Mouse (Mus musculus) hindbrain, embryonic 13.5 days (tissue): Measurements from ENCODE around the gene Sncg. TPM values are rescaled to one million over a fixed set of nuclear protein-coding genes. Genes with fewer than 3 reads are reported as not detected.
"Not testable (repeated sequence)": the region's sequence is repeated elsewhere in the genome, so short reads cannot be mapped to it uniquely, and the experiment has no call there.

Source experiments
- ATAC-seq: fragments of 200-750 bp; cut with Nextera tagmentation; 2 replicates; pipeline ENCODE4 v1.8.0; 2017; ENCODE audit warnings: moderate TSS enrichment; ENCODE audit not compliant: low FRiP score
- H3K27ac ChIP-seq: fragments of 300-500 bp; sonication (generic); 2 replicates; pipeline ENCODE4 v1.5.1; 2015; ENCODE audit warnings: inconsistent platforms, mild to moderate bottlenecking, moderate library complexity
- H3K27me3 ChIP-seq: fragments of 300-500 bp; sonication (generic); 2 replicates; pipeline ENCODE4 v1.6.1; 2015; ENCODE audit warnings: mild to moderate bottlenecking, inconsistent platforms
- H3K36me3 ChIP-seq: fragments of 300-500 bp; sonication (generic); 2 replicates; pipeline ENCODE4 v1.6.1; 2015; ENCODE audit warnings: mild to moderate bottlenecking, inconsistent platforms
- H3K4me1 ChIP-seq: fragments of 300-500 bp; sonication (generic); replicated peaks from 2 replicates; pipeline ENCODE4 v1.6.1; 2015; ENCODE audit warnings: inconsistent platforms
- H3K4me2 ChIP-seq: fragments of 300-500 bp; sonication (generic); 2 replicates; pipeline ENCODE4 v1.6.1; 2015; ENCODE audit warnings: inconsistent platforms, mild to moderate bottlenecking, moderate library complexity
- H3K4me3 ChIP-seq: fragments of 300-500 bp; sonication (generic); 2 replicates; pipeline ENCODE4 v1.5.1; 2015; ENCODE audit warnings: mild to moderate bottlenecking, inconsistent platforms
- H3K9ac ChIP-seq: fragments of 300-500 bp; sonication (generic); 2 replicates; pipeline ENCODE4 v1.6.1; 2015; ENCODE audit warnings: mild to moderate bottlenecking, inconsistent platforms
- H3K9me3 ChIP-seq: fragments of 300-500 bp; sonication (generic); 2 replicates; pipeline ENCODE4 v1.6.1; 2016; ENCODE audit warnings: inconsistent platforms
- WGBS: fragments of 180-500 bp; shearing (Covaris S2); methylation state at CpG from one replicate; pipeline ENCODE4 v1.1.7; 2015; 5-methylcytosine and 5-hydroxymethylcytosine counted together
- polyA plus RNA-seq: library from polyadenylated mRNA; unstranded; fragments of >200 nt; fragmentation: Nextera tagmentation; extraction: Ambion mirVana; gene quantifications from 2 replicates; pipeline ENCODE4 v1.2.1, GENCODE M21; 2015

The Sncg gene
- 235 and 244 TPM in 2 replicates for polyA plus RNA-seq

- 22% methylated on average over 10 of the region's 10 CpGs for WGBS
- H3K27me3 ChIP-seq = no peaks in the 10 kb centered on the region
- H3K4me2 ChIP-seq = peak within 1 kb of the TSS; percentile 26
- H3K4me3 ChIP-seq = peak within 1 kb of the TSS; percentile 14
- peak within 1 kb of the TSS; percentile 49 for H3K9ac ChIP-seq
- no peaks in the 10 kb centered on the region for H3K9me3 ChIP-seq
- ATAC-seq = peak; percentile 36
- H3K4me1 ChIP-seq = peaks cover 26% of the 10 kb centered on the region
- H3K36me3 ChIP-seq = no peaks in the 10 kb centered on the region
- peak within 1 kb of the TSS; percentile 55; the same call in 1 of the 2 replicates for H3K27ac ChIP-seq
Measured at GRCm38 (mm10) chr14:34374577-34374976, at the start of gene Sncg. Gene Sncg (minus strand): TSS chr14:34374789.

DNA sequence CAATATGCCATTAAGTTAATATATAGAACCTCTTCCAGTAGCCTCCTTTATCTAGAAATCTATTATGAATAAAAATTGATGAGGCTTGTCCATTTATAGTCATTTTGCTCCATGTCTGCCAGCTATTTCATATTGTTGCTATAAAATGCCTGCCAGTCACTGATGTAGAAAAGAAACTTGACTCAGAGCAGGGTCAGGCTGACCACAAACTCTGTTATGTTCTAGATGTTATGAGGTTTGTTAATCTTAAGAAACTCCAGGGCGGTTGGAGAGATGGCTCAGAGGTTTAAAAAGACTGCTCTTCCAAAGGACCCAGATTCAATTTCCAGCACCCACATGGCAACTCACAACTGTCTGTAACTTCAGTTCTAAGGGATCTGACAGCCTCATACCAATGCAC lies 46.5 kb upstream of the Sncg start:
- H3K9ac ChIP-seq = no peak overlapping the region
- no peaks in the 10 kb centered on the region for H3K9me3 ChIP-seq
- H3K4me1 ChIP-seq = no peaks in the 10 kb centered on the region
- no peak for ATAC-seq
- no peaks in the 10 kb centered on the region for H3K27me3 ChIP-seq
- no peak overlapping the region for H3K4me3 ChIP-seq
- H3K27ac ChIP-seq = no peak overlapping the region
- H3K4me2 ChIP-seq = no peak overlapping the region
- peaks cover 58% of the 10 kb centered on the region for H3K36me3 ChIP-seq
- 92% methylated on average over 1 of the region's 1 CpGs for WGBS

DNA sequence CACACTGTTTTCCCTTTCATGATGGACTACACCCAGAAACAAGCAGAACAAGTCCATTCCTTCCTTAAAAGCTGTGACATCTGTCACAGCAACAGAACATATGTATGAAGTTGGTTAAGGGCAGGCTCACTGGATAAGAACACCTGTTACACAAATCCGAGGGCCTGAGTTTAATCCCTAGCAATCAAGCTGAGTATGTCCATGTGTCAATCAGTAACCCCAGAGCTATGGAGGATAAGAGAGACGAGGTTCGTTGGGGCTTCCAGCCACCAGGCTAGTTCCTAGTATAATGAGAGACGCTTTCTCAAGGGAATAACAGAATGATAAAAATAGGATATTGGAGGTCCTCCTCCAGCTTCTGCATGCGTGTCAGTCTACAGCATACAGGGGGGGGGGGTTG lies 42.9 kb upstream of the Sncg start:
- no peaks in the 10 kb centered on the region for H3K9me3 ChIP-seq
- H3K4me2 ChIP-seq = no peak overlapping the region
- no peak overlapping the region for H3K9ac ChIP-seq
- WGBS = 92% methylated on average over 5 of the region's 5 CpGs
- H3K27me3 ChIP-seq = no peaks in the 10 kb centered on the region
- no peak overlapping the region for H3K27ac ChIP-seq
- no peak for ATAC-seq
- no peaks in the 10 kb centered on the region for H3K4me1 ChIP-seq
- no peak overlapping the region for H3K4me3 ChIP-seq
- peaks cover 60% of the 10 kb centered on the region for H3K36me3 ChIP-seq

DNA sequence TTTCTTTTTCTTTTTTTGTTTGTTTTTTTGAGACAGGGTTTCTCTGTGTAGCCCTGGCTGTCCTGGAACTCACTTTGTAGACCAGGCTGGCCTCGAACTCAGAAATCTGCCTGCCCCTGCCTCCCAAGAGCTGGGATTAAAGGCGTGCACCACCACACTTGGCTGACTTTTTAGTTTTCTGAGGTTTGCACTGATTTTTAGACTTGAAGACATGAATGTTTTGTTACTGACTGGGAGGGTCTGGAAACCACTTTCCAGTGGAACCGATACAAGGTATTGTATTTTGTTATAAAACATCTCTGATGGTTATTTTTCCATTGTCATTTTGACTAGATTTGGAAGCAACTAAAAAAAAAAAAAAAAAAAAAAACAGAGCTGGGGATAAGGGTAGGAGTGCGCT lies 42.4 kb upstream of the Sncg start:
- not testable (repeated sequence) for H3K4me2 ChIP-seq, H3K4me3 ChIP-seq, ATAC-seq, H3K4me1 ChIP-seq, H3K9ac ChIP-seq, H3K27me3 ChIP-seq, H3K27ac ChIP-seq, H3K9me3 ChIP-seq
- H3K36me3 ChIP-seq = peaks cover 59% of the 10 kb centered on the region
- 97% methylated on average over 4 of the region's 4 CpGs for WGBS

- H3K9ac ChIP-seq = no peak overlapping the region
- H3K27me3 ChIP-seq = no peaks in the 10 kb centered on the region
- H3K27ac ChIP-seq = no peak overlapping the region
- no peaks in the 10 kb centered on the region for H3K9me3 ChIP-seq
- H3K4me3 ChIP-seq = no peak overlapping the region
- no peak for ATAC-seq
- H3K4me1 ChIP-seq = no peaks in the 10 kb centered on the region
- WGBS = 94% methylated on average over 7 of the region's 7 CpGs
- H3K36me3 ChIP-seq = peaks cover 53% of the 10 kb centered on the region
- no peak overlapping the region for H3K4me2 ChIP-seq
Measured at GRCm38 (mm10) chr14:34412164-34412896, 37.7 kb upstream of the Sncg start.

DNA sequence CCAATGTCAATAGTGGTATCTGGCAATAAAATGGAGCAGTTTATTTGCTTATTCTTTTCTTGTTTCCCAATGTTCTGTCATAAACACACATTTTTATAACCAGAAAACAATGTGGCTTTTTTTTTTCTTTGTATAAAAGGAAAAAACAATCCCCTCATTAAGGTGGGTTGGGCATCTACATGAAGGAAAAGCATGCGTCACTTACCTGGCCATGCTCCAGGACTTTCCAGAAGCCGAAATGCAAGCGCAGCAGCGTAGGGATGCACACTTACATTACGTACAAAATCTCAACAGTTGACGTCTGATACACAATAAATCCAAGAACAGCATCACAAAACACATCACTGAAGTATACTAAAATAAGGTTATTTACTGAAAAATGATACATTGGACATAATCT lies 36.1 kb upstream of the Sncg start:
- Histone ChIP-seq H3K4me2 (no peak overlapping the region), H3K36me3 (peaks cover 56% of the 10 kb centered on the region), H3K4me3 (no peak overlapping the region), H3K9ac (no peak overlapping the region), H3K27ac (no peak overlapping the region), H3K9me3 (no peaks in the 10 kb centered on the region), H3K4me1 (no peaks in the 10 kb centered on the region), H3K27me3 (no peaks in the 10 kb centered on the region)
- no peak for ATAC-seq
- 96% methylated on average over 6 of the region's 6 CpGs for WGBS

DNA sequence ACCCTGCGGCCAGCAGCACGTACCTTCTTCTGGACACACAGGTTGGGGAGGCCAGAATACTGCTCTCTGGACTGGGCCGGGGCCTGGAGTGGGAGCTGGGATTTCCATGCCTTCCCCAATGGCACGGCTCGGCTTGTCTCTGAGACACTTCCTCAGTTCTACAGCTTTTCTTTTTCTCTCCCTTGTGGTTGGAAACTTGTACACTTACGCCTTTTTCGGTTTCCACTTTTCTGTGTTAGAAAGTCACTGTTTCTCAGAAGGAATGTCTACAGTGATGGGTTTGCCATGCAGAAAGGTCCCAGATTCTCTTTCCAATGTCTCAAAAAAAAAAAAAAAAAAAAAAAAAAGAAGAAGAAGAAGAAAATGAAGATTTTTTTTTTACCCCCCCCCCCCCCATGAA lies 28.8 kb upstream of the Sncg start:
- Histone ChIP-seq H3K9ac (no peak overlapping the region), H3K27me3 (no peaks in the 10 kb centered on the region), H3K4me3 (no peak overlapping the region), H3K36me3 (peaks cover 62% of the 10 kb centered on the region), H3K27ac (no peak overlapping the region), H3K4me2 (no peak overlapping the region), H3K9me3 (no peaks in the 10 kb centered on the region), H3K4me1 (no peaks in the 10 kb centered on the region)
- 95% methylated on average over 7 of the region's 7 CpGs for WGBS
- no peak for ATAC-seq

DNA sequence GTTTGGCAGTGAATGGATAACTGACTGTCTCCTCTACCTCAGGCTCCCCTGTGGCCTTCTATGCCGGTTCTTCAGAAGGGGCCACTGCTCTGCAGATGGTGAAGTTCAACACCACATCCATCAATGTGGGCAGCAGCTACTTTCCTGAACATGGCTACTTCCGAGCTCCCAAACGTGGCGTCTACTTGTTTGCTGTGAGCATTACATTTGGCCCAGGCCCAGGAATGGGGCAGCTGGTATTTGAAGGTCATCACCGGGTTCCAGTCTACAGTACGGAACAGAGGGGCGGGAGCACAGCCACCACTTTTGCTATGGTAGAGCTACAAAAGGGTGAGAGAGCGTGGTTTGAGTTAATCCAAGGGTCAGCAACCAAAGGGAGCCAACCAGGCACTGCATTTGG lies 28.3 kb upstream of the Sncg start:
- Histone ChIP-seq H3K4me2 (no peak overlapping the region), H3K9ac (no peak overlapping the region), H3K27me3 (no peaks in the 10 kb centered on the region), H3K27ac (peak overlapping the region; percentile 23; the same call in 1 of the 2 replicates), H3K36me3 (peaks cover 60% of the 10 kb centered on the region), H3K9me3 (no peaks in the 10 kb centered on the region), H3K4me1 (no peaks in the 10 kb centered on the region), H3K4me3 (no peak overlapping the region)
- no peak for ATAC-seq
- 90% methylated on average over 8 of the region's 8 CpGs for WGBS

DNA sequence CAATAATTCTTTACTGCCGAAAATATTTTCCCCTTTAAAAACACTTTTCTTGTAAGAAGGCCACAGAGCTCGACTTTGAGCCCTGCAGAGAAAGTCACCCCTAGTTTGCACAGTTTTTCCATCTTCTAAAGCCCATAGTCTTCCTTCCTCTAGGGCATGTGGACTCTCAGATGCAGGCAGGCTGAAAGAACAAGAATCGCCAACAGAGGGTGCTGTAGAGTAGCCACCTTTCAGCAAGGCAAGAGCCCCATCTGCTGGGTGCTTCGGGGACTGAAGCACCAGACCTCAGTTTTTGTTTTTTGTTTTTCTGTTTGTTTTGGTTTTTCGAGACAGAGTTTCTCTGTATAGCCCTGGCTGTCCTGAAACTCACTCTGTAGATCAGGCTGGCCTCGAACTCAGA lies 26.5 kb upstream of the Sncg start:
- Histone ChIP-seq H3K4me3 (no peak overlapping the region), H3K9me3 (no peaks in the 10 kb centered on the region), H3K4me1 (no peaks in the 10 kb centered on the region), H3K27ac (no peak overlapping the region), H3K36me3 (peaks cover 48% of the 10 kb centered on the region), H3K27me3 (no peaks in the 10 kb centered on the region), H3K4me2 (no peak overlapping the region), H3K9ac (no peak overlapping the region)
- no peak for ATAC-seq
- whole genome bisulfite sequencing = 49% methylated on average over 6 of the region's 6 CpGs

- Histone ChIP-seq H3K4me3 (no peak overlapping the region), H3K9me3 (no peaks in the 10 kb centered on the region), H3K9ac (no peak overlapping the region), H3K36me3 (peaks cover 48% of the 10 kb centered on the region), H3K4me1 (no peaks in the 10 kb centered on the region), H3K4me2 (no peak overlapping the region), H3K27me3 (no peaks in the 10 kb centered on the region), H3K27ac (no peak overlapping the region)
- 91% methylated on average over 3 of the region's 3 CpGs for WGBS
- no peak for ATAC-seq
Measured at GRCm38 (mm10) chr14:34400021-34400420, 25.4 kb upstream of the Sncg start.

GRCm38 (mm10) chr14:34399301-34399700 lies 24.7 kb upstream of the Sncg start:
- no peak overlapping the region for H3K9ac ChIP-seq
- H3K27me3 ChIP-seq = no peaks in the 10 kb centered on the region
- WGBS = 98% methylated on average over 6 of the region's 6 CpGs
- H3K36me3 ChIP-seq = peaks cover 42% of the 10 kb centered on the region
- no peak overlapping the region for H3K4me2 ChIP-seq
- no peaks in the 10 kb centered on the region for H3K4me1 ChIP-seq
- no peak for ATAC-seq
- H3K9me3 ChIP-seq = no peaks in the 10 kb centered on the region
- no peak overlapping the region for H3K4me3 ChIP-seq
- no peak overlapping the region for H3K27ac ChIP-seq

GRCm38 (mm10) chr14:34398901-34399300 lies 24.3 kb upstream of the Sncg start:
- WGBS = 89% methylated on average over 21 of the region's 21 CpGs
- H3K36me3 ChIP-seq = peaks cover 38% of the 10 kb centered on the region
- H3K9ac ChIP-seq = no peak overlapping the region
- no peak for ATAC-seq
- no peaks in the 10 kb centered on the region for H3K27me3 ChIP-seq
- H3K27ac ChIP-seq = no peak overlapping the region
- no peaks in the 10 kb centered on the region for H3K9me3 ChIP-seq
- H3K4me2 ChIP-seq = no peak overlapping the region
- no peak overlapping the region for H3K4me3 ChIP-seq
- no peaks in the 10 kb centered on the region for H3K4me1 ChIP-seq

DNA sequence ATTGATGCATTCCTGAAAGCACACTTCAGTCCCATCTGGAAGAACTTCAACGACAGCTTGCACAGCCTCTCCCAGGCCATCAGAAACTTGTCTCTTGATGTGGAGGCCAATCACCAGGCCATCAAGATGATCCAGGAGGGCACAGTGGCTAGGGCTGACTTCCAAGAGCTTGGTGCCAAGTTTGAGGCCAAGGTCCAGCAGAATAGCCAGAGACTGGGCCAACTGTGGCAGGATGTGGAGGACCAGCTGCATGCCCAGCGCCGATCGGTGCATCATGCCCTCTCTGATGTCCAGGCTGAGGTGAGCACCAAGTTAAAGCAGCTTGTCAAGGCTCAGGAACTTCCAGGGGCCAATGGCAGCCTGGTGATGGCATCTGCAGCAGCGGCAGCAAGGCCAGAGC lies 23.3 kb upstream of the Sncg start:
- no peak overlapping the region for H3K9ac ChIP-seq
- WGBS = 97% methylated on average over 5 of the region's 5 CpGs
- H3K9me3 ChIP-seq = no peaks in the 10 kb centered on the region
- no peak overlapping the region for H3K4me2 ChIP-seq
- H3K36me3 ChIP-seq = peaks cover 33% of the 10 kb centered on the region
- no peak for ATAC-seq
- H3K4me1 ChIP-seq = no peaks in the 10 kb centered on the region
- no peak overlapping the region for H3K27ac ChIP-seq
- no peaks in the 10 kb centered on the region for H3K27me3 ChIP-seq
- H3K4me3 ChIP-seq = no peak overlapping the region
